Mouse (Mus musculus) hematopoietic multipotent progenitor cell, adult 10-12 weeks (in vitro differentiated cells): ENCODE results near the gene Fam217b. TPM values are rescaled to one million over a fixed set of nuclear protein-coding genes. Genes with fewer than 3 reads are reported as not detected.

ENCODE experiments used
- polyA plus RNA-seq: library from polyadenylated mRNA; stranded (reverse); fragments of >175 nt; gene quantifications from 2 replicates; pipeline ENCODE4 v1.2.3, GENCODE M21; 2012; ENCODE audit warnings: low replicate concordance

The Fam217b gene
- 1.1 and 2.1 TPM in 2 replicates for polyA plus RNA-seq

DNA sequence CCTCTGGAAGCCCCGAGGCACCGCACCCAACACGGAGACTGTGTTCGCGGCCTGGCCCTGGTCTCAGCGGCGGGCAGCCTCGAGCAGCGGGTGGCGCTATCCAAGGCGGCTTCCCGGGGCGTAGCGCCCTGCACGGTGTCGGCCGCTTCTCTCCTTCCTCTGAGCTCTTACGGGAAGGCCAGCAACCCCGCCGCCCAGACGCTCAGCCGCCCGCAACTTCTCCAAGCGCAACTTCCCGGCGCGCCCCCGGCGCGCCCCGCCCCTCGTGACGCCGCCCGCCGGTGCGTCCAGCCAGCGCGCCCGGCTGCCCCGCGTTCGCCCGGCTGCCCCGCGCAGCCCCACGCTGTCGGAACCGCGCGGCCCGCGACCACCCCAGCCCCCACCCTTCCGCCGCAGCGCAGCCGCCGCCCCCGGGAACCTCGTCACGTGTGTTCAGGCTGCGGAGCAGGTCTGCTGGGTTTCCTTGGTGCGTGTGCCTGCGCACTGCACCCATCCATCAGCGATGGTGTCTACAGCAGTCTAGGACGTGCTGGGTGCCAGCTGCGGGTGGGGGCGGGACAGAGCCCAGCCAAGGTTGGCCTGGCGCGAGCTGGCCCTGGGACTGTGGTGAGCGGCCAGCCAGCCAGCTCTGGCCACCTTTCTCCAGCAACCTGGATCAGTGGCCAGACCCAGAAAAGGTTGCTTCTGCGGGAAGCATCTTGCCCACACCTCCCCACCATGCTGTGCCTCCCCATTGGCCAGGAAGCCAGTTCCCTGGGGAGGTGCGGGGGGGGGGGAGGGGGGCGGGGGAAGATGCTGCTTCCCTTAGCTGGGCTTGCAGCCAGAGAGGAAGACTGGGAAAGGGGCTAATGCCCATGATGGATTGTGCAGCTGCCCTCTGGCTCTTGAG, at the start of gene Fam217b, which contains the start of gene Ppp1r3d:
Fam217b (plus strand) TSS at position 264 of the 889 bp plus-strand sequence.
Ppp1r3d (minus strand) TSS at position 212 of the 889 bp plus-strand sequence.

DNA sequence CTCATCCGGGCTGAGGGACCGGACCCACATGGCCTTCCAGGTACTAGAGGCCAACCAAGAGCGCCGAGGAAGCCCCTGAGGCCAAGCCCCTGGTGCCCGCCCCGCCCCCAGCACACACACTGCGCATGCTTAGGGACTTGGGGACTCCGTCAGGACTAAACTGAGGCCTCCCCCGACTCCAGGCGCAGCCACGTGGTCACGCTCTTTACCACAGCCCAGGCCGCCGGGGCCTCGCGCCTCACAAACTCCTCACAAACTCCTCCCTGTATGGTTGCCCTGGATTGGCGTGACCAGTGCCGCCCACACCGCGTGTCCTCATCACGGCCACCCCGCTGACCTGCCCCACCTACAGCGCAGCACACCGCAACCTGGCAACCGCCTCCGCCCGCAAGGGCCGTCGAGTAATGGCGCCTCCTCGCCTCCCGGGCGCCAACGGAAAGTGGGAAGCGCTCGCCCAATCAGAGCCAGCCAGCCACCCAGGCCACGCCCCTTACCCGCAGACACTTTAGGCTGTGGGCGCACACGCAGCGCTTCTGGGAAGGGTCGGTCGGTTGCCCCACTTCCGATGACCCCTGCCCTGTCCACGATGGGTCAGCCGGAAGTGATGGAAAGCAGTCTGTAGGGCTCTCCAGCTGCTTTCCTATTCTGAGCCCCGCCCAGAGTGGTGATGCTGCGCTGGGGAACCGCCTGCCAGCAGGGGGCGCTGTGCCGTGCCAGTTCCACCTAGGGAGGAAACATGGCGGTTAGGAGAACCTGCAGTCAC, 7.1 kb upstream of the Fam217b start, which contains the start of gene Sycp2:
Sycp2 (minus strand) TSS at position 633 of the 763 bp plus-strand sequence.

DNA sequence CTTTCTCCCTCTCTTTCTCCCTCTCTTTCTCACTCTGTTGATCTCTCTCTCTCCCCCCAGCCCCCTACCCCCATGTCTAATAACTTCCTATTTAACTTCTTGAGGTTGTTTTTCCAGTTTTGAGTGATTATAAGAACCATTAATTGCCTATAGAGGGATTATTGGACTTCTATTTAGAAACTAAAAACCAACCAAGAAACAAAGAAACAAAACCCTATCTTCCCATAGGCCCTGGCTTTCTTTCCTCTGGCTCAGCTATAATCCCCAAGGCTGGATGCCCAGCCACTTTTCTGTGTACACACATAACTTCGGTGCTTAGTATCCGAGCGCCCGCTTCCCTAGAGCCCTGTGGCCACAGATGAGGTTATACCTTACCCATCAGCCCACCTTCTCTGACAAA, 15.9 kb downstream of the Fam217b start, which contains the start of gene Cdh26:
Cdh26 (plus strand) TSS at position 301 of the 400 bp plus-strand sequence.

Other genes starting within 250 kb of the Fam217b start
- gene Sycp2, start 6.8 kb upstream of the Fam217b start, polyA plus RNA-seq, result 0.05 and 0.06 TPM in 2 replicates
- gene Ppp1r3d, start 52 bp upstream of the Fam217b start, polyA plus RNA-seq, result 2.1 and 12.6 TPM in 2 replicates
- not detected in 2 replicates for gene Cdh26, start 16.0 kb downstream of the Fam217b start, polyA plus RNA-seq